Mouse (Mus musculus): ENCODE data around the gene Cemip. TPM values are rescaled to one million over a fixed set of nuclear protein-coding genes. Genes with fewer than 3 reads are reported as not detected.

The Cemip gene
- polyA plus RNA-seq, 1 experiment from 2014 or later: 0.80 TPM

GRCm38 (mm10) chr7:84116621-84117542, 30.6 kb upstream of the Cemip start:
- 0 out of 2 replicates have a peak, but pooled peaks have one; percentile 45 for ATAC-seq (ENCODE audit: insufficient number of reproducible peaks, low FRiP score, low TSS enrichment, low read depth)
- peaks cover 58% of the 10 kb centered on the region for H3K4me1 ChIP-seq
- H3K4me2 ChIP-seq (replicated peaks): no peak overlapping the region
- no peaks in the 10 kb centered on the region for H3K27me3 ChIP-seq
- 39% methylated on average over 7 of the region's 7 CpGs for WGBS
- H3K4me3 ChIP-seq (replicated peaks): no peak overlapping the region
- H3K36me3 ChIP-seq: peaks cover 5% of the 10 kb centered on the region; the same call in 1 of the 2 replicates
- H3K27ac ChIP-seq (replicated peaks): 0 out of 2 replicates have a peak overlapping the region, but pooled peaks have one; percentile 4
- H3K9ac ChIP-seq: no peak overlapping the region
- H3K9me3 ChIP-seq (replicated peaks): no peaks in the 10 kb centered on the region

GRCm38 (mm10) chr7:84115385-84115784, 29.1 kb upstream of the Cemip start:
- H3K4me3 ChIP-seq (replicated peaks): no peak overlapping the region
- H3K4me1 ChIP-seq: peaks cover 54% of the 10 kb centered on the region
- no peaks in the 10 kb centered on the region for H3K27me3 ChIP-seq
- no peaks in the 10 kb centered on the region for H3K9me3 ChIP-seq (replicated peaks)
- 64% methylated on average over 2 of the region's 2 CpGs for WGBS
- no peak for ATAC-seq (ENCODE audit: insufficient number of reproducible peaks, low FRiP score, low TSS enrichment, low read depth)
- H3K9ac ChIP-seq: no peak overlapping the region
- H3K36me3 ChIP-seq: peaks cover 5% of the 10 kb centered on the region; the same call in 1 of the 2 replicates
- H3K27ac ChIP-seq (replicated peaks): no peak overlapping the region
- H3K4me2 ChIP-seq (replicated peaks): no peak overlapping the region

GRCm38 (mm10) chr7:84114775-84115174, 28.5 kb upstream of the Cemip start:
- 46% methylated on average over 3 of the region's 3 CpGs for WGBS
- Histone ChIP-seq H3K4me1 (peaks cover 48% of the 10 kb centered on the region), H3K36me3 (peaks cover 5% of the 10 kb centered on the region; the same call in 1 of the 2 replicates), H3K9ac (no peak overlapping the region), H3K27ac (replicated peaks) (no peak overlapping the region), H3K27me3 (no peaks in the 10 kb centered on the region), H3K4me2 (replicated peaks) (no peak overlapping the region), H3K9me3 (replicated peaks) (no peaks in the 10 kb centered on the region), H3K4me3 (replicated peaks) (no peak overlapping the region)
- ATAC-seq (ENCODE audit: insufficient number of reproducible peaks, low FRiP score, low TSS enrichment, low read depth): no peak

- 53% methylated on average over 8 of the region's 8 CpGs for WGBS
- H3K4me1 ChIP-seq: peaks cover 42% of the 10 kb centered on the region
- H3K27me3 ChIP-seq: no peaks in the 10 kb centered on the region
- no peak overlapping the region for H3K27ac ChIP-seq (replicated peaks)
- H3K36me3 ChIP-seq: peaks cover 5% of the 10 kb centered on the region; the same call in 1 of the 2 replicates
- no peak overlapping the region for H3K9ac ChIP-seq
- H3K9me3 ChIP-seq (replicated peaks): no peaks in the 10 kb centered on the region
- no peak overlapping the region for H3K4me2 ChIP-seq (replicated peaks)
- ATAC-seq (ENCODE audit: insufficient number of reproducible peaks, low FRiP score, low TSS enrichment, low read depth): no peak; the same call in 1 of the 2 replicates
- no peak overlapping the region for H3K4me3 ChIP-seq (replicated peaks)
These were observed 26.7 kb upstream of the Cemip start for GRCm38 (mm10) chr7:84113035-84113390.

- no peak for ATAC-seq (ENCODE audit: insufficient number of reproducible peaks, low FRiP score, low TSS enrichment, low read depth)
- no peaks in the 10 kb centered on the region for H3K9me3 ChIP-seq (replicated peaks)
- no peak overlapping the region for H3K4me2 ChIP-seq (replicated peaks)
- 77% methylated on average over 6 of the region's 6 CpGs for WGBS
- H3K27me3 ChIP-seq: no peaks in the 10 kb centered on the region
- peaks cover 5% of the 10 kb centered on the region; the same call in 1 of the 2 replicates for H3K36me3 ChIP-seq
- H3K4me1 ChIP-seq: peaks cover 37% of the 10 kb centered on the region
- H3K9ac ChIP-seq: no peak overlapping the region
- H3K4me3 ChIP-seq (replicated peaks): no peak overlapping the region
- H3K27ac ChIP-seq (replicated peaks): no peak overlapping the region
These were observed 26.2 kb upstream of the Cemip start for GRCm38 (mm10) chr7:84112351-84113034.

DNA sequence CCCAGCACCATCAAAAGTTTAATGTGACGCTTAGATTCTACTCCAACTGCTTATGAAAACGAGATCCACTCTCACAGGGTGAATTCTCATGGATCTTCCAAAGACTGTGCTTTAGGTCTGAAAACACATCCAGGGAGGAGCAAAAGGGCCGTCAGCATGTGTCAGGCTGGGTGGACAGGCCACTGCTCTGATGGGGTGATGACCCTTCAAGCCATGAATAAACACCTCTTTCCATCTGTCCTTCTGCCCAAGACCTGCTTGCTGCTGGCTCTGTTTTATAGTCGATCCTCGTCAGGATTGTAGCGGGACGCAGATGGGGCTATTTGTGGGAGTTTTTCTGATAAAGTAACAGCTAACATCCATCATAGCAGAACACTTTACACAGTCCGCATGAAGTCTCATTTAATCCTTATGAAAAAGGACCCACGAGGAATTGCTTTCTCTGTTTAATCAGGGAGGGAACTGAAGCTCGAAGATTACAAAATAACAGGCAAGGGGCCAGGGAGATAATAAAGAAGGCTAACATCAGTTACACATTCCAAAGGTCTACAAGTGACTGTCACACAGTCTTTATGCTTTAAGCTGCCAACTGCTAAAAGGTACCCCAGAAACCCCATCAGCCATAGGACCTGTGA, 25.5 kb upstream of the Cemip start:
- peaks cover 5% of the 10 kb centered on the region; the same call in 1 of the 2 replicates for H3K36me3 ChIP-seq
- H3K9me3 ChIP-seq (replicated peaks): no peaks in the 10 kb centered on the region
- 81% methylated on average over 10 of the region's 10 CpGs for WGBS
- no peaks in the 10 kb centered on the region for H3K27me3 ChIP-seq
- no peak overlapping the region for H3K27ac ChIP-seq (replicated peaks)
- no peak for ATAC-seq (ENCODE audit: insufficient number of reproducible peaks, low FRiP score, low TSS enrichment, low read depth)
- H3K4me1 ChIP-seq: peaks cover 31% of the 10 kb centered on the region
- H3K4me2 ChIP-seq (replicated peaks): no peak overlapping the region
- no peak overlapping the region for H3K4me3 ChIP-seq (replicated peaks)
- H3K9ac ChIP-seq: no peak overlapping the region

DNA sequence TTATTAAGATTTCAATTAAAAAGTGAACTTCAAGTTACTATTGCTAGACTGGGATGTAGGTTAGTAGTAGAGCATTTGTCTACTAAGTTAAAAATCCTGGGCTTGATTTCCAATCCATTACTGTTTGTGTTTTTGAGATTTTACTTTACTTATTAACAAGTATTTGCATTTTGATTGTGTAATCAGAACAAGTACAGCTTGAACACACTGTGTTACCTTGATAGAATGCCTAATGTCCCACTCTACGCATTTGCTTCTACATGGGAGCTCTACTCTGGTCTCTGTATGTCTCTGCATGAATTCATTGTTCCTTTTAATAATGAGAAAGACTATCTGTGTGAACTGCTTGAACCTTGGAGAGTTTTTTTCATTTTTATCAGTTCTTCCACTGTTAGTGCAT, 20.6 kb upstream of the Cemip start:
- no peak overlapping the region for H3K27ac ChIP-seq (replicated peaks)
- no peaks in the 10 kb centered on the region for H3K4me1 ChIP-seq
- no peak for ATAC-seq (ENCODE audit: insufficient number of reproducible peaks, low FRiP score, low TSS enrichment, low read depth)
- no peaks in the 10 kb centered on the region; the same call in 1 of the 2 replicates for H3K36me3 ChIP-seq
- H3K27me3 ChIP-seq: no peaks in the 10 kb centered on the region
- H3K4me3 ChIP-seq (replicated peaks): no peak overlapping the region
- WGBS: 92% methylated on average over 1 of the region's 1 CpGs
- H3K4me2 ChIP-seq (replicated peaks): no peak overlapping the region
- no peak overlapping the region for H3K9ac ChIP-seq
- no peaks in the 10 kb centered on the region for H3K9me3 ChIP-seq (replicated peaks)

- Histone ChIP-seq H3K9me3 (replicated peaks) (no peaks in the 10 kb centered on the region), H3K4me1 (no peaks in the 10 kb centered on the region), H3K36me3 (no peaks in the 10 kb centered on the region), H3K9ac (no peak overlapping the region), H3K4me2 (replicated peaks) (no peak overlapping the region), H3K27me3 (no peaks in the 10 kb centered on the region), H3K4me3 (replicated peaks) (no peak overlapping the region), H3K27ac (replicated peaks) (no peak overlapping the region)
- WGBS: 85% methylated on average over 1 of the region's 1 CpGs
- ATAC-seq (ENCODE audit: insufficient number of reproducible peaks, low FRiP score, low TSS enrichment, low read depth): no peak
These were observed 16.3 kb upstream of the Cemip start for GRCm38 (mm10) chr7:84102589-84102988.

DNA sequence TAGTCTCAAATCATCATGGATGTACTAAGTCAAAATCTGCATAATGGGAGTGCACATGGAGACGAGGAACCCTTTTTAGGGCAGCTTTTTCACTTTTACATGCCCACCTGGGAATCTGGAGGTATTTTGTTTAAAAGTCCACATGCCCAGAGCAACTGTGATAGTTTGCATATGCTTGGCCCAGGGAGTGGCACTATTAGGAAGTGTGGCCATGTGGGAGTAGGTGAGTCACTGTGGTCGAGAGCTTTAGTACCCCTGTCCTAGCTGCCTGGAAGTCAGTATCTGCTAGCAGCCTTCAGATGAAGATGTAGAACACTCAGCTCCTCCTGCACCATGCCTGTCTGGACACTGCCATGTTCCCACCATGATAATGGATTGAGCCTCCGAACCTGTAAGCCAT, 14.4 kb upstream of the Cemip start:
- no peaks in the 10 kb centered on the region for H3K27me3 ChIP-seq
- no peak overlapping the region for H3K4me2 ChIP-seq (replicated peaks)
- no peaks in the 10 kb centered on the region for H3K9me3 ChIP-seq (replicated peaks)
- H3K4me3 ChIP-seq (replicated peaks): no peak overlapping the region
- H3K9ac ChIP-seq: no peak overlapping the region
- H3K4me1 ChIP-seq: no peaks in the 10 kb centered on the region
- ATAC-seq (ENCODE audit: insufficient number of reproducible peaks, low FRiP score, low TSS enrichment, low read depth): no peak
- no peak overlapping the region for H3K27ac ChIP-seq (replicated peaks)
- 81% methylated on average over 3 of the region's 3 CpGs for WGBS
- H3K36me3 ChIP-seq: no peaks in the 10 kb centered on the region

DNA sequence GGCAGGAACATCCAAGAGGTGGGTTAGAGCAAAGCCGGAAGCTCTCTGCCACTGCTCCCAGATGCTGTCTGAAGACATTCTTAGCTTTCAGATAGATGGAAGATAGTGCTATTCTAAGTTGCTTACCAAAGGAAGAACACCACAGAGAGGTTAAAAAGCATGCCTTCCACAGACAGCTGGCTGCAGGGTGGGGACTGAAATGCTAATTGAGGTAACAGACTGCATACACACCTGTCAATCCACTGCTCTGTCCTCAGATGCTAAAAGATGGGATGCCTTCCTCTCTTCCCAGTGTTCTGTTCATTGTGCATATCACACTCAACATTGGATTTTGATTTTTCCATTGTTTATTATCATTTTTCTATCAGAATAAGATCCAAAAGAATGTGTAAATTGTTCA, 11.8 kb upstream of the Cemip start:
- H3K9me3 ChIP-seq (replicated peaks): no peaks in the 10 kb centered on the region
- no peak overlapping the region for H3K27ac ChIP-seq (replicated peaks)
- WGBS: 81% methylated on average over 1 of the region's 1 CpGs
- ATAC-seq (ENCODE audit: insufficient number of reproducible peaks, low FRiP score, low TSS enrichment, low read depth): no peak
- no peak overlapping the region for H3K4me2 ChIP-seq (replicated peaks)
- H3K9ac ChIP-seq: no peak overlapping the region
- H3K36me3 ChIP-seq: no peaks in the 10 kb centered on the region
- H3K27me3 ChIP-seq: no peaks in the 10 kb centered on the region
- no peaks in the 10 kb centered on the region for H3K4me1 ChIP-seq
- no peak overlapping the region for H3K4me3 ChIP-seq (replicated peaks)

- Histone ChIP-seq H3K4me1 (no peaks in the 10 kb centered on the region), H3K27ac (replicated peaks) (no peak overlapping the region), H3K9ac (no peak overlapping the region), H3K36me3 (no peaks in the 10 kb centered on the region), H3K9me3 (replicated peaks) (no peaks in the 10 kb centered on the region), H3K4me3 (replicated peaks) (no peak overlapping the region), H3K27me3 (no peaks in the 10 kb centered on the region), H3K4me2 (replicated peaks) (no peak overlapping the region)
- 67% methylated on average over 6 of the region's 6 CpGs for WGBS
- ATAC-seq (ENCODE audit: insufficient number of reproducible peaks, low FRiP score, low TSS enrichment, low read depth): no peak
These were observed 10.2 kb upstream of the Cemip start for GRCm38 (mm10) chr7:84096501-84096900.
